Mouse (Mus musculus): ENCODE results near the gene Tmem135.

Tmem135 gene

GRCm38 (mm10) chr7:89404081-89404733 is at the start of gene Tmem135, which contains the start of gene Fzd4:
Gene Tmem135, minus strand, starts transcription at chr7:89404222.
Gene Fzd4, plus strand, starts transcription at chr7:89404355.
- DNase-seq (ENCODE audit: low spot score in 2 of 2), result peak; percentile 49 to 59

- DNase-seq (ENCODE audit: low spot score in 2 of 2), result no peak
These were observed 46.3 kb upstream of the Tmem135 start for GRCm38 (mm10) chr7:89450312-89450711.

DNA sequence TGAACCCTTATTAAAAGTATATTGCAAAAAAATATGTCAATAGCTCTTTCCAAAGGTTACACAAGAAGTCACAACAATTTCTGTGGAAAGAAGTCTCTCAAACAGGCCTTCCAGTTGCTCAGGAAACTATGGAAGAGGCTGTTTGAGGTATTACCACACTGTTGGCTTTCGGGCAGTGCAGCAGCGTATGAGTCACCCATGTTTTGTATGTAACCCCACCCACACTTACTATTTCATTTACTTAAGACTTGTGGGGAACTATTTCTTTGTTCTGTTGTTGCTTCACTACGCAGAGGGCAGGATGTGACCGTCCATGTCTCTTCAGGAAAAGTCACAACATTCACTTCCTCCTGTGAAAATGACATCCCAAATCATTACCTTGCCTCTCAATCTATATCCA is 41.1 kb upstream of the Tmem135 start:
- no peak for DNase-seq (ENCODE audit: low spot score in 2 of 2)

- no peak for DNase-seq (ENCODE audit: low spot score in 2 of 2)
These were observed 38.2 kb upstream of the Tmem135 start for GRCm38 (mm10) chr7:89442242-89442641.

- no peak for DNase-seq (ENCODE audit: low spot score in 2 of 2)
These were observed 37.3 kb upstream of the Tmem135 start for GRCm38 (mm10) chr7:89441291-89441690.

DNA sequence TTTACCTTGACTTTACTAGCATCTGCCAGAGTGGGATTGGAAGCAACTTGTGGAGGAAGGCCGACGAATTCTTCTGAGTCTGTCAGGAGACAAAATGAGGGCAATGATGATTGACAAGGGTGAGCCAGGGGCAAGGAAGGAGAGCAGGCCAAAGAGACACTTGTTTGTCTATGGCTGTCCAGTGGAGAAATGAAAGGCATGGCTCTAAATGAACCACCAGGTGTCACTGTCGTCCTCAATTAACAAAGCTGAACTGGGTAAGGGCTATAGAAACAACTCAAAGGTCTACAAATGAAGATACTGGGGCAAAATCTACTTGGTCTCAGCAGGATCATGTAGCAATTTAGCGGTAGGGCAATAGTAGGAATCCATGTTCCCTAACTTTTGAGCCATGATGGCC is 33.6 kb upstream of the Tmem135 start:
- DNase-seq (ENCODE audit: low spot score in 2 of 2), result peak in 1 of 2 experiments; percentile 1

DNA sequence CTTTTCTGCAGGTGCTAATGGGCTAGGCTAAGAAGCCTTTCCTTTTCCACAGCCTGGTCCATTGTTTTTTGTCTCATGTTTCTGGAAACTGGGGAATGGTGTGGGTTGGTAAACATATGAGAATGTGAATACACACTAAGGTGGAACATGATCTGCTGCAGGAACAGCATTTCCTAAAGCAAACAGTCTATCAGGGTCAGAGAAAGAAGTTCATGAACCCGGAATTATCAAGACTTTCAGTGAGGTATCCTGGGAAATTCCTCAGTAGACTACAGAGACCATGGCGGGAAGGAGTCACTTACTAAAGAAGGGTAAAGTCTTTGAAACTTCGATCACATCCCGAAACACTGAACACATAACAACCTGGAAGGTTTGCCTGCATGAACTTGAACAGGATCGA is 32.4 kb upstream of the Tmem135 start:
- DNase-seq (ENCODE audit: low spot score in 2 of 2), result no peak

- no peak for DNase-seq (ENCODE audit: low spot score in 2 of 2)
These were observed 30.0 kb upstream of the Tmem135 start for GRCm38 (mm10) chr7:89433893-89434616.

DNA sequence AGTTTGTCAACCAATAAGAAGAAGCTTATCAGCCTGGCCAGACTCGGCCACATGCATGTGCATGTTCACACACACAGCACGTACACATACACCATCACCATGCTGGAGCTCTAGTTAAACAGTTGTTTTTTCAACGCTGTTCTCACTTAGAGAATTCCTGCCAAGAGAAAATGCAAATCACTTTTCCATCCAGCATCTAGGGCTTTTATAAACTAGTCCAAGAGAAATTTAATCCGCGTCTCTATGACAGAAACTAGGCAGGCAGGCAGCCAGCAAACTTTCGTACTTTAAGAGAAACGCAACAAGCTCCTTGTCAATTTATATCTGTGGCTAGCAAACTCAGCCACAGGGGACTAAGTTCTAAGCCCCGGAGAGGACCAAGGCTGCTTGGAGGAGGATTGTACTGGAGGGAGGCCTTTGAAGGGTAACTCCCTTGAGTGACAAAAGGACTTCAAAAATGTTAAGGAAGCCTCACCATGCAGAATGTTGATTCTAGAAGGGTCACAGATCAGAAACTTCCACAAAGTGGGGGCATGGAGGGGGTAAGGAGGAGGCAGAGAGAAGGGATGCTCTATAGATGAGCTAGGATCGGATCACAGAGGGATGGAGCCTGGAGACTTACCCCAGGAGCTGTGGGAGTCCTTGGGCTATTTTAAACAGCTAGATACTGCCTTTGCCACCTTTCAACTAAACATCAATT is 29.3 kb upstream of the Tmem135 start:
- DNase-seq (ENCODE audit: low spot score in 2 of 2), result no peak

GRCm38 (mm10) chr7:89431185-89431584 is 27.2 kb upstream of the Tmem135 start:
- DNase-seq (ENCODE audit: low spot score in 2 of 2), result no peak

DNA sequence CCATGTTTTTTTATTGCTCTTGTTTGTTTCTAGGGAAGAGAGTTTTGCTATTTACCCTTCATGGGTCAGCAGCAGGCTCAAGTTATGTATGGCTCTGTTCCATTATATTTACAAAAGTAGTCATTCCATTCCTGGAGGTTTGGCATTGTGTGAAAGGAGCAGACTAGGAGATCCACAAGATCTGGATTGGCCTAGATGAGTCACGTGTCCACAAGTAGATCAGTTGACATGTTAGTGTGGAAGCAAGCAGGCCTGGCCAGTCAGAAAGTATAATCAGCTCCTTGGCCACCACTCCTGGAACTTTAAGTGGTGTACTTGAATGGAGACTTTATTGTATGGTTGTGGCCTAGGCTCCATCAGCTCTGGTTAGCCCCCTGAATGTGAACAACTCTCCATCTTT is 25.3 kb upstream of the Tmem135 start:
- no peak for DNase-seq (ENCODE audit: low spot score in 2 of 2)

DNA sequence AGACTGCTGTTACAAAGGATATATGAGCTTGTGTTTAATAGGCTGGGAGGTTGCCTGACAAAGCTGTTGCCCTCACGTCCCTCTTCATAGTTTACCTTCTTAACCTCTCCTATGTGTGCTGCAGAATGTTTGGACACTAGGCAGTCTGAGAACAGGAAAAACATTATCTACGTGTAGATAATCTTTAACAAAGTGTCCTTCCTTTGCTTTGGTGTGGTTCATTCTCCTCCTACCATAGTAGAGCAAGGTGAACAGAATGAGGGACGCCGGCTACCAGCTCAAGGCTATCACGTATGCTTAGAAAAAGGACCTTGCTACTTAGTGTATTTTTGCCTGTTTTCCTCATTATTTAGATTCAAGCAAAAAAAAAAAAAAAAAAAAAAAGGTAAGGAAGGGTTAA is 24.8 kb upstream of the Tmem135 start:
- no peak for DNase-seq (ENCODE audit: low spot score in 2 of 2)

DNA sequence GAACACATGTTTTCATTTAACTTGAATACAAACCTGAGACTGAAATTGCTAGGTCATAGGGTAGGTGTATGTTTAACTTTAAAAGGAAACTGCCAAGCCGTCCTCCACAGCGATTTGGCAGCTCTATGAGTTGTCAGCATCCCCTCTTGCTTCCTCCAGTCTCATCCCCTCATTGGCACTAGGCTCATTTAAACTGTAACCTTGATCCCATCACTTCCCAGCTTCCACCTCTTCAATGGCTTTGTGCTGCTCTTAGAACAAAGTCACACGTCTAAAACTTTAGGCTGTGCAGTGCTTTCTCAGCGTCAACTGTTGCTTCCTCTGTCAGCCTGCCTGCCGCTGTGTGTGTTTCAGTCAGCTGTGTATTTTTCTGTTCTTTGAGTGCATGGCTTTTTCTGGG is 23.1 kb upstream of the Tmem135 start:
- DNase-seq (ENCODE audit: low spot score in 2 of 2), result no peak

GRCm38 (mm10) chr7:89425803-89426725 is 22.0 kb upstream of the Tmem135 start:
- DNase-seq (ENCODE audit: low spot score in 2 of 2), result no peak

GRCm38 (mm10) chr7:89424659-89425058 is 20.6 kb upstream of the Tmem135 start:
- no peak for DNase-seq (ENCODE audit: low spot score in 2 of 2)

- DNase-seq (ENCODE audit: low spot score in 2 of 2), result no peak
These were observed 19.8 kb upstream of the Tmem135 start for GRCm38 (mm10) chr7:89423688-89424255.

DNA sequence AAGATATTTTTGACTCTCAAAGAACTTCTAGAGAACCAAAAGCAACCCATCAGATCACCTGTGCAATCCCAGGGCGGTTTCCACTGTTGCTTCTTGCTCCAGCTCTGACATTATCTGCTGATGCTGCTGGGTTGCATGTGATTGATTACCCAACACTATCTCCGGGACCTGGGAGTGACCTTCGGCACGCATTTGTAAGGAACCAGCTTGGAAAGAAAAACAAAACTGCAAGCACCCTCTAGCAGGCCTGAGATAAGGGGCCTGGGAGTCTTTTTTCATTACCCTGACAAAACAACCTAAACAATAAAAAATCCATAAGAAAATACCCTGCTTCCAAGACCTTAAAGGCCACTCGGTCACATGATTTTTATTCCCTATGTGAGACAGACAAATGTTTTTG is 19.2 kb upstream of the Tmem135 start:
- no peak for DNase-seq (ENCODE audit: low spot score in 2 of 2)

DNA sequence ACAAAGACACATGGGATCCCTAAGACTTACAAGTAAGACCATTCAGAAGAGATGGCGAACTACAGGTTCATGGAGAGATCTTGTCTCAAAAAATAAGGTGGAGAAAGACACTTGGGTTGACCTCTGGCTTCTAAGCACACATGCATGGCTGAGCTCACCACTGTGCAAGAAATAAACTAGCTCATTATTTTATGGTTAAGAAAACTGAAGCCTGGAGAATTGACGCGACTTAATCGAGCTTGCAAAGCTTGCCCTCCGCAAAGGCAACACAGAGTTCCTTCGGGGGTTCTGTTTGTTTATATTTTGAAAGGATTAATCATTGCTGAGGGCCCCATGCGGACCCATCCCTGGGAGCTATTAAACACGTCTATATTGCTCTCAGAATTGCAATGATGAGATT is 18.6 kb upstream of the Tmem135 start:
- no peak for DNase-seq (ENCODE audit: low spot score in 2 of 2)

GRCm38 (mm10) chr7:89421294-89421693 is 17.3 kb upstream of the Tmem135 start:
- DNase-seq (ENCODE audit: low spot score in 2 of 2), result no peak

GRCm38 (mm10) chr7:89418917-89419679 is 15.1 kb upstream of the Tmem135 start:
- DNase-seq (ENCODE audit: low spot score in 2 of 2), result no peak

Data from spleen, postnatal 14 days (tissue).